Comparison of ENCODE assay signal across 15 mouse cellular contexts in the genomic region with DNA sequence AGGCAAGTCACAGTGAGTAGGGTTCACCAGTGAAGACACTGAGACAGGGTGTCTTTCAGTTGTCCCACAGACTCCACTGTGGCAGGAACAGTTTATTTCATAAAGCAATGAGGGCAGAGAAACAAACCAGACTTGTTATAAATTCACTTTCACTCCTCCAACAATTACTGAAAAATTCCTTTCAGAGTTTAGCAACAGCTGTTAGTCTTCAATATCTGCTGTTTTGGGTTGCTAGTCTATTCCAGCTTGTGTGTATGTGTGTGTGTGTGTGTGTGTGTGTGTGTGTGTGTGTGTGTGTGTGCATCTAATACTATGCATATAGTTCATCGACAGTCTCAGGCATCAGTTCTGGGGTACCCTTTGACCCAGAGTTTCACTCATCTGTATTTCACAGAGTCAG. TPM values are rescaled to one million over a fixed set of nuclear protein-coding genes. Genes with fewer than 3 reads are reported as not detected.
"Had no signal": no experiment of that assay in that cellular context is flagged by ENCODE, and none has a peak within 500 bp of the region (broad histone marks: within the 10 kb centered on the region; RNA-seq: fewer than 3 reads in every experiment).

No protein-coding gene starts in this region.

- H3K9ac ChIP-seq: hindbrain, embryonic 15.5 days; limb, embryonic 13.5 days; liver, embryonic 14.5 days; midbrain, embryonic 12.5 days; neural tube, embryonic 13.5 days had no signal

- H3K9me3 ChIP-seq: hindbrain, embryonic 15.5 days; limb, embryonic 13.5 days; midbrain, embryonic 12.5 days; neural tube, embryonic 13.5 days had no signal

- H3K27ac ChIP-seq: hindbrain, embryonic 15.5 days; limb, embryonic 13.5 days; liver, embryonic 14.5 days; midbrain, embryonic 12.5 days; neural tube, embryonic 13.5 days had no signal

- H3K4me1 ChIP-seq: hindbrain, embryonic 15.5 days; limb, embryonic 13.5 days; midbrain, embryonic 12.5 days; neural tube, embryonic 13.5 days had no signal

- DNase-seq: left cerebral cortex, postnatal 4 days; lung, adult 18-20 months; retina, postnatal 1 day; right cerebral cortex, postnatal 4 days; spleen, adult 18-20 months; thymus, adult 2 months; thymus, postnatal 25 days had no signal

- H3K4me3 ChIP-seq: hindbrain, embryonic 15.5 days; limb, embryonic 13.5 days; midbrain, embryonic 12.5 days; neural tube, embryonic 13.5 days had no signal

- H3K36me3 ChIP-seq: hindbrain, embryonic 15.5 days; limb, embryonic 13.5 days; midbrain, embryonic 12.5 days; neural tube, embryonic 13.5 days had no signal

- H3K27me3 ChIP-seq: hindbrain, embryonic 15.5 days; limb, embryonic 13.5 days; midbrain, embryonic 12.5 days; neural tube, embryonic 13.5 days had no signal

- H3K4me2 ChIP-seq: hindbrain, embryonic 15.5 days; limb, embryonic 13.5 days; midbrain, embryonic 12.5 days; neural tube, embryonic 13.5 days had no signal

- ATAC-seq: midbrain, embryonic 16.5 days had no signal

RNA-seq across cellular contexts. Expression of a gene that starts 38.9 kb away (rescaled TPM):
- total RNA-seq: megakaryocyte-erythroid progenitor cell, adult 5-6 weeks had no signal

RNA-seq across cellular contexts. Expression of a gene that starts 40.2 kb away (rescaled TPM):
- total RNA-seq: liver, adult 2 months; megakaryocyte-erythroid progenitor cell, adult 5-6 weeks had no signal
- polyA plus RNA-seq: liver, adult 2 months; liver, embryonic 14.5 days; midbrain, embryonic 12.5 days had no signal
